Mouse (Mus musculus): ENCODE measurements around the gene Atg9a.
A peak's percentile ranks its signal among the peaks of the same experiment; 100 is the strongest.

Atg9a gene

DNA sequence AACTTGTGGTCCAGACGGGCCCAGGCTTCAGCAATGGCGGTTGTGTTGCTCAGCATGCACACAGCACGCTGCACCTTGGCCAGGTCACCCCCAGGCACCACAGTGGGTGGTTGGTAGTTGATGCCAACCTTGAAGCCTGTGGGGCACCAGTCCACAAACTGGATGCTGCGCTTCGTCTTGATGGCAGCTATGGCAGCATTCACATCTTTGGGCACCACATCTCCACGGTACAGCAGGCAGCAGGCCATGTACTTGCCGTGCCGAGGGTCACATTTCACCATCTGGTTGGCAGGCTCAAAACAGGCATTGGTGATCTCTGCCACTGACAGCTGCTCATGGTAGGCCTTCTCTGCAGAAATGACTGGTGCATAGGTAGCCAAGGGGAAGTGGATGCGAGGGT, 23.8 kb upstream of the Atg9a start:
- DNase-seq (ENCODE audit: low read depth, low spot score): no peak

- no peak for DNase-seq (ENCODE audit: low read depth, low spot score)
Measured at GRCm38 (mm10) chr1:75214886-75215285, 22.9 kb upstream of the Atg9a start.

GRCm38 (mm10) chr1:75214442-75214841, 22.4 kb upstream of the Atg9a start:
- DNase-seq (ENCODE audit: low read depth, low spot score): no peak

DNA sequence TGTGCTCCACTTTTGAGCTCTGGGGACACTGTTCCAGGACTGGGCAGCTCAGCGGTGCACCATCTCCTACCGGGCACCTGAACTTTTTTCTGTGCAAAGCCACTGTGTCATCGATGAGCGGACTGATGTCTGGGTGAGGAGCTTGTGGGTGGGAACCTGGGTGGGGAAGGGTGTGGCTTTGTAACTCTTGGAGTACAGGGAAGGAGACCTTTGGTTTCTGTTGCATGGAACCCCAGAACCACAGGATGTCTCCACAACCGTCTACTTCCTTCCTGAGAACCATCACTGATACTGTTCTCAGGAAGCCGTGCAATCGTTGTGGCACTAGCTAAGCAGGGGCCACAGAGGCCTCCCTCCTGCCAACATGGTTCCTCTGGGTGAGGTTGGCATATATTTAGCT, 21.1 kb upstream of the Atg9a start:
- DNase-seq (ENCODE audit: low read depth, low spot score): no peak

- DNase-seq (ENCODE audit: low read depth, low spot score): no peak
Measured at GRCm38 (mm10) chr1:75212542-75212941, 20.5 kb upstream of the Atg9a start.

- no peak for DNase-seq (ENCODE audit: low read depth, low spot score)
Measured at GRCm38 (mm10) chr1:75211141-75211708, 19.2 kb upstream of the Atg9a start.

DNA sequence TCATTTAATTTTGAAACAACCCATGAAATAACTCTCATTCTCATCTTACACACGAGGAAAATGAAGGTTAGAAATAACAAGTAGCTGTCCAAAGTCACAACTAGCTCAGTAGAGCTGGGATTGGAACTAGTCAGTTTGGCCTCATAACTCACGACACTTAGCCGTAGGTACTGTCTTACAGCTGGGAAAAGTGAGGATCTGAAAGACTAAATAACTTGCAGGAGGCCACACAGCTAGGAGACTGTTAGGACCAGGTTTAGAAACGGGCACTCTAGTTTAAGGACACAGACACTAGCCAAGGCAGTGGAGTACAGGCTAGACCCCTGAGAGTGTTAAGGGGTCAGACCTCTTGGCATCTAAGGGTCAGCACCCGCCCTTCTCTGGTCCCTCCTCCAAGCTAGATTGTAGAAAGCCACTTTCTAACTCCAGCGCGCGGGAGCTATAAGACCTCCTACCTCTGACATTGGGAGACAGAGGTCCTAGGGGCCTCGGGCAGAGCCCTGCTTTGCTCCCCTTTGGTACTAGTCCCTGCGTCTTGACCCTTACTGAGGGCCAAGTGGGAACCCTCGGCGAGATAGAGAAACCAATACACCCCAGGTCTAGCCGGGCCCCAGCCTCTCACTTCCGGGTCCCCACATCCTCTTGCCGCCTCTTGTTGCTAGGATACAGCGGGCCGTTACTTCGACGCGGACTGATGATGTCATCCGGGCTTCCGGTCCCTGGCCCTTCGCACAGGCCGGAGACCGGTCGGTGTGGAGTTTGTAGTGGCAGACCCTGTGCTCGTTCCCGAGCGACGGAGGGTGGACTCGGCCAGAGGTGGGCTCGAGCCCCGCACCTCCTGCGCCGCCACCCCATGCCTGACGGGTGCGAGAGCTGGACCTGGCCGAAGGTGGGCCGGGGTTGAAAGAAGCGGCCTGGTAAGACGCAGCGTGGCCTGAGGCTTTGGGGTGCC, 18.4 kb upstream of the Atg9a start, which contains the start of the genes Glb1l and Stk16:
TSS of gene Glb1l (minus strand) at position 678 of the 952 bp plus-strand sequence.
TSS of gene Stk16 (plus strand) at position 703 of the 952 bp plus-strand sequence.
- peak; percentile 93 for DNase-seq (ENCODE audit: low read depth, low spot score)

GRCm38 (mm10) chr1:75208967-75209678, 17.1 kb upstream of the Atg9a start:
- no peak for DNase-seq (ENCODE audit: low read depth, low spot score)

- DNase-seq (ENCODE audit: low read depth, low spot score): no peak
Measured at GRCm38 (mm10) chr1:75201236-75201635, 9.2 kb upstream of the Atg9a start.

DNA sequence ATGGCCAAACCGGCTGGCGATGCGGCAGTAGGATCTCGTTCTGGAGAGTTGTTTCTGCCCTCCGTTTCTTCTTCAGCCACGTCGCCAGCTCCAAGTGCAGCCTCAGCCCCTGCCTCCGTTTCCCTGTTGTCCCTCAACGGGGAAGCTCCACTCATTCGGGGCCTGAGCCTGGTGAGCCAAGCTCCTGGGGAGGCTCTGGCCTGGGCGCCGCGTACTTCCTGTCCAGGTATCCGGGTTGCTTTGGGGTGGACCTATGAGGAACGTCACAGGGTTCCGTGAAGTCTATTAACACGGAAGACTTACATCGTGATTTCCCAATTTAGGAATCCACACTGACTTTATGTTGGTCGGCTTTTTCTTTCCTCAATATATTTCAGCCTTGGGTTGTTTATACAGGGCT, 456 bp upstream of the Atg9a start:
- peak; percentile 55 for DNase-seq (ENCODE audit: low read depth, low spot score)

DNA sequence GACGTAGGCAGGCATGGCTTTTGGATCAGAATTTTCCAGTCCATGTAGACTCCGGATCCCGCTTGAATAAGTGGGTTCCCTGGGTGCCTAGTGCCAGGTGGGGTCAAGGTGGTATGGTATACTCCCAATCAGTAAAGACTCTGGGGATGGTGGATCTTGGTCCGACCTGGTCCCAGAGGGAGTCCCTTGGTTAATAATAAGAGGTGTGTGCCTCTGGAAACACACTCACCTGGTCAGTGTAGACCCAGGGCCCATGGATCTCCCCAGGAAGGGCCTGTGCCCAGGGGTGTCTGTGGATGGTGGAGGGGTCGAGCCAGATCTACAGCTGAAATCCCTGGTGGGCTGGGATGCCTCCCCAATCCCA, 756 bp downstream of the Atg9a start:
- no peak for DNase-seq (ENCODE audit: low read depth, low spot score)

DNA sequence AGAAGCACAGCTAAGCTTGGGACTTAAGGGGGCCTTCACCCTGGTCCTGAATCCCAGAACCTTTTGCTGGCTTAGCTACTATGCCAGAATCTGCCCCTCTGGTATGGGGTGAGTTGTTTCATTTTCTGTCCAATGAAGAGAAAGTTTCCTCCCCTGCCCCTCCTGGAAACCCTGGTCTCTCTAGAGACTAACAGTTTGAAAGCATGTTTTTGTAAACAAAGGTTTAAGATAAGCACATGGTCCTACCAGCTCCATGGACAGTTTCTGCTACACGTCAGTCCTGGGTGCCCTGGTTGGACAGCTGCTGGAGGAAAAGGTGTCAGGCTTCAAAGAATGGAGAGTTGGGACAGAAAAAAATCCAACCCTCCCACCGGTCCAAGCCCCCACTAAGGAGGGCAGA, 1.4 kb downstream of the Atg9a start:
- DNase-seq (ENCODE audit: low read depth, low spot score): no peak

- DNase-seq (ENCODE audit: low read depth, low spot score): no peak
Measured at GRCm38 (mm10) chr1:75187914-75188483, 4.0 kb downstream of the Atg9a start.

- no peak for DNase-seq (ENCODE audit: low read depth, low spot score)
Measured at GRCm38 (mm10) chr1:75187126-75187525, 4.9 kb downstream of the Atg9a start.

GRCm38 (mm10) chr1:75185495-75185894, 6.5 kb downstream of the Atg9a start:
- DNase-seq (ENCODE audit: low read depth, low spot score): no peak

GRCm38 (mm10) chr1:75182160-75182559, 9.8 kb downstream of the Atg9a start:
- no peak for DNase-seq (ENCODE audit: low read depth, low spot score)

DNA sequence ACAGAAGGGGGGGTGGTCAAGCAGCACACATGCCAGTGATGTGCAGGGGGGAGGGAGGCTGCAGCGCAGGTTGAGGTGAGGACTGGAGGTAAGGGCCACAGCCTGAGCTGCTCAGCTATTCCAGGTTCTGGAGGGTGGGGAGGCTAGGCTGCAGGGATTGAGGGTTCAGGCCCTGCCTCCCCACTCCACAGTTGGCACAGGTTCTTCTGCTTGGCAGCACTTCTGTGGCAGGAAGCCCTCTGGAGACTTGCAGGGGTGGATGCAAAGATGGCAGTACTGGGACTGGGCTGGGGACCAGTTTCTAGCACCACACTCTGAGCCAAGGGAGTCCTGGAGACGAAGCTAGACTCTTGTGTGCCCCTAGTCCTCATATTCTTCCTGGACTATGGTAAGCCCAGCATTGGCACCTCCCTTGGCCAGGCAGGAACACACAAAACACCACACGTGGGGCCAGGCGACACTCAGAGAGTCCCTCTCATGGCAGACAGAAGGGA, 10.6 kb downstream of the Atg9a start:
- DNase-seq (ENCODE audit: low read depth, low spot score): no peak

DNA sequence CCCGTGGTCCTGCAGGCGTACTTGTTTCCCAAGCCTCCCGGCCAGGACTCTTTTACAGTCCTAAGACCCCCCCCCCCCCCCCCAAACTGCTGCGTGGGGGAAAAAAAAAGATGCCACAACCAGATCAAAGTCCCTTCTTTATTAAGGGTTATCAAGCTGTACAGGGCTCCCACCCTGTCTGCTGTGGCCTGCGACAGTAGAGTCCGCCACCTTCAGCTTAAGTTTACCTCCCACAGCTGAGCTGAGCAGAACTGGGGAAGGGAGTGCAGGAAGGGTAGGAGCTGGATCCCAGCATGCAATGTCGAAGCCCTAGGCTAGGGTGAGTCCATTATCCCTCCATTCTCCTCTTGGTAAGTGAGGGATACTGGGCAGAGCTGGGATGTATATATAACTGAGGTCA, 11.3 kb downstream of the Atg9a start:
- DNase-seq (ENCODE audit: low read depth, low spot score): no peak

- DNase-seq (ENCODE audit: low read depth, low spot score): peak; percentile 93
Measured at GRCm38 (mm10) chr1:75180105-75180590, 11.8 kb downstream of the Atg9a start, which contains the start of gene Abcb6. Gene Abcb6, minus strand, starts transcription at chr1:75180392.

GRCm38 (mm10) chr1:75179334-75180104, 12.5 kb downstream of the Atg9a start:
- DNase-seq (ENCODE audit: low read depth, low spot score): no peak
